Mouse (Mus musculus): Measurements from ENCODE around the gene Lrrc55. TPM values are rescaled to one million over a fixed set of nuclear protein-coding genes. Genes with fewer than 3 reads are reported as not detected.

Lrrc55 gene
- polyA plus RNA-seq, 1 experiment = not detected

- no peaks in the 10 kb centered on the region for H3K27me3 ChIP-seq (ENCODE audit: control insufficient read depth, insufficient read depth, low read length, poor library complexity, severe bottlenecking)
- no peaks in the 10 kb centered on the region for H3K36me3 ChIP-seq (ENCODE audit: control insufficient read depth, insufficient read depth, low read length, poor library complexity, severe bottlenecking)
- H3K4me3 ChIP-seq (ENCODE audit: low read depth, low read length) = no peak overlapping the region
- H3K27ac ChIP-seq (ENCODE audit: insufficient read depth, low read length) = no peak overlapping the region
- no peaks in the 10 kb centered on the region for H3K4me1 ChIP-seq (ENCODE audit: control insufficient read depth, insufficient read depth, low read length)
- H3K9me3 ChIP-seq (replicated peaks; ENCODE audit: control insufficient read depth, insufficient read depth, low read length, poor library complexity, severe bottlenecking) = no peaks in the 10 kb centered on the region
- TF ChIP-seq POLR2A (IDR thresholded peaks at IDR 0.05; ENCODE audit: insufficient read depth, low read length) (no peak), CTCF (IDR thresholded peaks at IDR 0.05; ENCODE audit: low read depth, low read length) (no peak)
- no peak overlapping the region for H3K9ac ChIP-seq (ENCODE audit: low read depth, poor library complexity, severe bottlenecking)
These were observed 35.3 kb downstream of the Lrrc55 start for GRCm38 (mm10) chr2:85161638-85162093.

GRCm38 (mm10) chr2:85160901-85161637 lies 35.9 kb downstream of the Lrrc55 start:
- TF ChIP-seq CTCF (IDR thresholded peaks at IDR 0.05; ENCODE audit: low read depth, low read length) (no peak), POLR2A (IDR thresholded peaks at IDR 0.05; ENCODE audit: insufficient read depth, low read length) (no peak), EP300 (IDR thresholded peaks at IDR 0.05; ENCODE audit: insufficient read depth, low read depth, low read length) (no peak)
- no peaks in the 10 kb centered on the region for H3K36me3 ChIP-seq (ENCODE audit: control insufficient read depth, insufficient read depth, low read length, poor library complexity, severe bottlenecking)
- H3K27ac ChIP-seq (ENCODE audit: insufficient read depth, low read length) = no peak overlapping the region
- no peaks in the 10 kb centered on the region for H3K27me3 ChIP-seq (ENCODE audit: control insufficient read depth, insufficient read depth, low read length, poor library complexity, severe bottlenecking)
- H3K4me1 ChIP-seq (ENCODE audit: control insufficient read depth, insufficient read depth, low read length) = no peaks in the 10 kb centered on the region
- no peak overlapping the region for H3K4me3 ChIP-seq (ENCODE audit: low read depth, low read length)
- H3K9ac ChIP-seq (ENCODE audit: low read depth, poor library complexity, severe bottlenecking) = no peak overlapping the region
- H3K9me3 ChIP-seq (replicated peaks; ENCODE audit: control insufficient read depth, insufficient read depth, low read length, poor library complexity, severe bottlenecking) = no peaks in the 10 kb centered on the region

GRCm38 (mm10) chr2:85157382-85157781 lies 39.6 kb downstream of the Lrrc55 start:
- Histone ChIP-seq H3K9ac (ENCODE audit: low read depth, poor library complexity, severe bottlenecking) (no peak overlapping the region), H3K4me3 (ENCODE audit: low read depth, low read length) (no peak overlapping the region), H3K27ac (ENCODE audit: insufficient read depth, low read length) (no peak overlapping the region), H3K9me3 (replicated peaks; ENCODE audit: control insufficient read depth, insufficient read depth, low read length, poor library complexity, severe bottlenecking) (no peaks in the 10 kb centered on the region), H3K4me1 (ENCODE audit: control insufficient read depth, insufficient read depth, low read length) (no peaks in the 10 kb centered on the region), H3K36me3 (ENCODE audit: control insufficient read depth, insufficient read depth, low read length, poor library complexity, severe bottlenecking) (no peaks in the 10 kb centered on the region), H3K27me3 (ENCODE audit: control insufficient read depth, insufficient read depth, low read length, poor library complexity, severe bottlenecking) (no peaks in the 10 kb centered on the region)
- TF ChIP-seq EP300 (IDR thresholded peaks at IDR 0.05; ENCODE audit: insufficient read depth, low read depth, low read length) = no peak
- TF ChIP-seq POLR2A (IDR thresholded peaks at IDR 0.05; ENCODE audit: insufficient read depth, low read length) = no peak
- TF ChIP-seq CTCF (IDR thresholded peaks at IDR 0.05; ENCODE audit: low read depth, low read length) = no peak

GRCm38 (mm10) chr2:85156136-85156535 lies 40.9 kb downstream of the Lrrc55 start:
- Histone ChIP-seq H3K27me3 (ENCODE audit: control insufficient read depth, insufficient read depth, low read length, poor library complexity, severe bottlenecking) (no peaks in the 10 kb centered on the region), H3K4me3 (ENCODE audit: low read depth, low read length) (no peak overlapping the region), H3K9ac (ENCODE audit: low read depth, poor library complexity, severe bottlenecking) (no peak overlapping the region), H3K9me3 (replicated peaks; ENCODE audit: control insufficient read depth, insufficient read depth, low read length, poor library complexity, severe bottlenecking) (no peaks in the 10 kb centered on the region), H3K27ac (ENCODE audit: insufficient read depth, low read length) (no peak overlapping the region), H3K4me1 (ENCODE audit: control insufficient read depth, insufficient read depth, low read length) (no peaks in the 10 kb centered on the region), H3K36me3 (ENCODE audit: control insufficient read depth, insufficient read depth, low read length, poor library complexity, severe bottlenecking) (no peaks in the 10 kb centered on the region)
- TF ChIP-seq POLR2A (IDR thresholded peaks at IDR 0.05; ENCODE audit: insufficient read depth, low read length) = no peak
- TF ChIP-seq EP300 (IDR thresholded peaks at IDR 0.05; ENCODE audit: insufficient read depth, low read depth, low read length) = no peak
- no peak for TF ChIP-seq CTCF (IDR thresholded peaks at IDR 0.05; ENCODE audit: low read depth, low read length)

- H3K4me1 ChIP-seq (ENCODE audit: control insufficient read depth, insufficient read depth, low read length) = no peaks in the 10 kb centered on the region
- H3K9ac ChIP-seq (ENCODE audit: low read depth, poor library complexity, severe bottlenecking) = no peak overlapping the region
- no peaks in the 10 kb centered on the region for H3K27me3 ChIP-seq (ENCODE audit: control insufficient read depth, insufficient read depth, low read length, poor library complexity, severe bottlenecking)
- H3K27ac ChIP-seq (ENCODE audit: insufficient read depth, low read length) = no peak overlapping the region
- H3K36me3 ChIP-seq (ENCODE audit: control insufficient read depth, insufficient read depth, low read length, poor library complexity, severe bottlenecking) = no peaks in the 10 kb centered on the region
- H3K4me3 ChIP-seq (ENCODE audit: low read depth, low read length) = no peak overlapping the region
- H3K9me3 ChIP-seq (replicated peaks; ENCODE audit: control insufficient read depth, insufficient read depth, low read length, poor library complexity, severe bottlenecking) = no peaks in the 10 kb centered on the region
- TF ChIP-seq POLR2A (IDR thresholded peaks at IDR 0.05; ENCODE audit: insufficient read depth, low read length) (no peak), CTCF (IDR thresholded peaks at IDR 0.05; ENCODE audit: low read depth, low read length) (no peak), EP300 (IDR thresholded peaks at IDR 0.05; ENCODE audit: insufficient read depth, low read depth, low read length) (no peak)
These were observed 41.7 kb downstream of the Lrrc55 start for GRCm38 (mm10) chr2:85155334-85155733.

- no peak overlapping the region for H3K4me3 ChIP-seq (ENCODE audit: low read depth, low read length)
- no peaks in the 10 kb centered on the region for H3K36me3 ChIP-seq (ENCODE audit: control insufficient read depth, insufficient read depth, low read length, poor library complexity, severe bottlenecking)
- H3K9ac ChIP-seq (ENCODE audit: low read depth, poor library complexity, severe bottlenecking) = no peak overlapping the region
- no peaks in the 10 kb centered on the region for H3K4me1 ChIP-seq (ENCODE audit: control insufficient read depth, insufficient read depth, low read length)
- H3K27ac ChIP-seq (ENCODE audit: insufficient read depth, low read length) = no peak overlapping the region
- H3K27me3 ChIP-seq (ENCODE audit: control insufficient read depth, insufficient read depth, low read length, poor library complexity, severe bottlenecking) = no peaks in the 10 kb centered on the region
- no peaks in the 10 kb centered on the region for H3K9me3 ChIP-seq (replicated peaks; ENCODE audit: control insufficient read depth, insufficient read depth, low read length, poor library complexity, severe bottlenecking)
- no peak for TF ChIP-seq EP300 (IDR thresholded peaks at IDR 0.05; ENCODE audit: insufficient read depth, low read depth, low read length)
- TF ChIP-seq CTCF (IDR thresholded peaks at IDR 0.05; ENCODE audit: low read depth, low read length) = no peak
- TF ChIP-seq POLR2A (IDR thresholded peaks at IDR 0.05; ENCODE audit: insufficient read depth, low read length) = no peak
These were observed 45.8 kb downstream of the Lrrc55 start for GRCm38 (mm10) chr2:85151233-85151632.

All from ES-Bruce4 (cell line).